Mouse (Mus musculus) mesoderm, embryonic 11.5 days (tissue): ENCODE measurements around the gene Ppm1m.
"Not testable (repeated sequence)": the region's sequence is repeated elsewhere in the genome, so short reads cannot be mapped to it uniquely, and the experiment has no call there.

Experiments
- DNase-seq: peaks from one replicate; pipeline ENCODE4 v3.0.0-alpha.2; 2012; ENCODE audit warnings: low read depth, low spot score

Ppm1m gene

GRCm38 (mm10) chr9:106192998-106193397, 6.5 kb downstream of the Ppm1m start:
- no peak for DNase-seq

- no peak for DNase-seq
Measured at GRCm38 (mm10) chr9:106192024-106192423, 7.5 kb downstream of the Ppm1m start.

- DNase-seq = no peak
Measured at GRCm38 (mm10) chr9:106191355-106191754, 8.2 kb downstream of the Ppm1m start.

- DNase-seq = no peak
Measured at GRCm38 (mm10) chr9:106183996-106184395, 15.6 kb downstream of the Ppm1m start.

- DNase-seq = no peak
Measured at GRCm38 (mm10) chr9:106182146-106182545, 17.4 kb downstream of the Ppm1m start.

GRCm38 (mm10) chr9:106179964-106180363, 19.6 kb downstream of the Ppm1m start:
- DNase-seq = no peak

GRCm38 (mm10) chr9:106179454-106179853, 20.1 kb downstream of the Ppm1m start:
- no peak for DNase-seq

- DNase-seq = no peak
Measured at GRCm38 (mm10) chr9:106177799-106178198, 21.7 kb downstream of the Ppm1m start.

- no peak for DNase-seq
Measured at GRCm38 (mm10) chr9:106176769-106177168, 22.8 kb downstream of the Ppm1m start.

- DNase-seq = no peak
Measured at GRCm38 (mm10) chr9:106175552-106176200, 23.9 kb downstream of the Ppm1m start.

- no peak for DNase-seq
Measured at GRCm38 (mm10) chr9:106173363-106173762, 26.2 kb downstream of the Ppm1m start.

- DNase-seq = no peak
Measured at GRCm38 (mm10) chr9:106172527-106172926, 27.0 kb downstream of the Ppm1m start.

GRCm38 (mm10) chr9:106171346-106172158, 28.0 kb downstream of the Ppm1m start:
- DNase-seq = peak; percentile 64

GRCm38 (mm10) chr9:106170556-106171345, 28.8 kb downstream of the Ppm1m start, which contains the start of gene Wdr82:
Wdr82 (plus strand) TSS chr9:106170928.
- DNase-seq = peak; percentile 94

GRCm38 (mm10) chr9:106169917-106170316, 29.6 kb downstream of the Ppm1m start:
- DNase-seq = no peak

- not testable (repeated sequence) for DNase-seq
Measured at GRCm38 (mm10) chr9:106169006-106169405, 30.5 kb downstream of the Ppm1m start.

- no peak for DNase-seq
Measured at GRCm38 (mm10) chr9:106167703-106168102, 31.8 kb downstream of the Ppm1m start.

- no peak for DNase-seq
Measured at GRCm38 (mm10) chr9:106167241-106167640, 32.3 kb downstream of the Ppm1m start.

GRCm38 (mm10) chr9:106166709-106167108, 32.8 kb downstream of the Ppm1m start:
- DNase-seq = no peak

GRCm38 (mm10) chr9:106160426-106160825, 39.1 kb downstream of the Ppm1m start:
- DNase-seq = no peak

- DNase-seq = peak; percentile 94
Measured at GRCm38 (mm10) chr9:106159784-106160301, 39.7 kb downstream of the Ppm1m start.

- DNase-seq = no peak
Measured at GRCm38 (mm10) chr9:106159237-106159636, 40.3 kb downstream of the Ppm1m start.
